Mouse (Mus musculus): ENCODE data around the gene Gpr87. TPM values are rescaled to one million over a fixed set of nuclear protein-coding genes. Genes with fewer than 3 reads are reported as not detected.

Gpr87 gene
- polyA plus RNA-seq, 1 experiment from 2014 or later, result not detected

DNA sequence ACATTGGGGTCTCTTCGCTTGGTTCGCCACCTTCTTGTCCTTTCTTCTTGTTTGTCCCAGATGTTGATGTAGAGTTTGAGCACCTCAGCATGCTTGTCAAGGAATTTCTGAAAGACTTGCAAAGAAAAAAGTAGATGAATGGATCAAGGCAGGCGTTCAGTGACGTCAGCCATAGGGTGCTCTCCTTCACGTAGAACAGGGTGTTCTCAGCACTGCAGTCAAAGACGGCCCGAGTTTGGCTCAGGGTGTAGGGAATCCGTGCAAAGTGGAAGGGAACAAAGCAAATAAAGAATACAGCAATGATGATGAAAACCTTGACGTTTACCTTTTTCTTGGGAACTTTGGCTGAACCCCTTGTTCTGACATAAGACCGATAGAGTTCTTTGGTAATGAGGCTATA lies 22.3 kb upstream of the Gpr87 start:
- no peak overlapping the region for H3K9ac ChIP-seq (ENCODE audit: low read length)
- WGBS, result 94% methylated on average over 10 of the region's 10 CpGs
- no peaks in the 10 kb centered on the region for H3K4me1 ChIP-seq (ENCODE audit: control insufficient read depth, insufficient read depth, low read length)
- H3K27me3 ChIP-seq (ENCODE audit: control insufficient read depth, insufficient read depth, low read length), result no peaks in the 10 kb centered on the region
- H3K36me3 ChIP-seq (ENCODE audit: control insufficient read depth, insufficient read depth, low read length), result no peaks in the 10 kb centered on the region
- no peak for DNase-seq (ENCODE audit: low spot score)
- no peak overlapping the region for H3K4me2 ChIP-seq (ENCODE audit: low read depth)
- no peaks in the 10 kb centered on the region for H3K9me3 ChIP-seq (ENCODE audit: control insufficient read depth, low read length)
- ATAC-seq (ENCODE audit: insufficient read depth, low FRiP score, low TSS enrichment), result no peak
- no peak overlapping the region for H3K27ac ChIP-seq (ENCODE audit: low read depth, low read length)
- H3K4me3 ChIP-seq (ENCODE audit: low read depth, low read length), result no peak overlapping the region

DNA sequence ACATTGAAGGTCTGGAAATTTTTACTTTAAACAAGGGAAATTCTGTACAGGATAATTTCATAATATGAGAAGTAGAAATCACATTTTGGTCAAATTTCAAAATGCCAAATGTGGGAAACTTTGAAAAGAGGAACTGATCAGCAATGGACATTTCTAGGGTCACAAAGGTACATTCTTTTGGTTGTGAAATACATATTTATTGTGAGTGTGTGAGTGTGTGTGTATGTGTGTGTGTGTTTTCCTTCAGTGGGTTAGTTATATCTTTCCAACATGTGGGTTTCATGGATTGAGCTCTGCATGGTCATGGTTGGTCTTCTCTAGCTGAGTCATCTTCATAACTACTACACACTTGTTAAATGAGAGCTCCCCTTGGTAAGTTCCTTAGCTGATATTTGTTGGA lies 17.5 kb upstream of the Gpr87 start:
- Histone ChIP-seq H3K9ac (ENCODE audit: low read length) (no peak overlapping the region), H3K27ac (ENCODE audit: low read depth, low read length) (no peak overlapping the region), H3K4me2 (ENCODE audit: low read depth) (no peak overlapping the region), H3K27me3 (ENCODE audit: control insufficient read depth, insufficient read depth, low read length) (no peaks in the 10 kb centered on the region), H3K36me3 (ENCODE audit: control insufficient read depth, insufficient read depth, low read length) (no peaks in the 10 kb centered on the region), H3K4me1 (ENCODE audit: control insufficient read depth, insufficient read depth, low read length) (no peaks in the 10 kb centered on the region), H3K9me3 (ENCODE audit: control insufficient read depth, low read length) (no peaks in the 10 kb centered on the region), H3K4me3 (ENCODE audit: low read depth, low read length) (no peak overlapping the region)
- ATAC-seq (ENCODE audit: insufficient read depth, low FRiP score, low TSS enrichment) (no peak), DNase-seq (ENCODE audit: low spot score) (no peak)

DNA sequence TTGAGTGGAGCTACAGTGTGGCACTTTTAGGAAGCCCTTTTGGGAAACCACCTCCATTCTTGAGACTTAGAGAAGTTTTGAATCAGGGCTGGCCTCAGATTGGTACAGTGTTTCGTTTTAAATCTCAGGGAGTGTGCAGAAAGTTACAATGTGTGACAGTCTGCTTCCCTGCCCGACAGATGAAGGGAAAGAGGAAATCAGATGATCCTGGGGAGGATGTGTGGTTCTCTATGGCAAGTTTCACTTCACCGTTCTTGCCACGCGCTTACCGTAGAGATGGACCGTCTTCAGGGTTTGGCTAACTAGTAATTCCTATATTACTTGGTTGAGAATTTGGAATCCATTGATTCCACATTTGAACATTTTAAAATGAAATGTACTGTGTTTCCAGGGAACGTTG lies 16.9 kb upstream of the Gpr87 start:
- Histone ChIP-seq H3K9me3 (ENCODE audit: control insufficient read depth, low read length) (no peaks in the 10 kb centered on the region), H3K27me3 (ENCODE audit: control insufficient read depth, insufficient read depth, low read length) (no peaks in the 10 kb centered on the region), H3K36me3 (ENCODE audit: control insufficient read depth, insufficient read depth, low read length) (no peaks in the 10 kb centered on the region), H3K4me1 (ENCODE audit: control insufficient read depth, insufficient read depth, low read length) (no peaks in the 10 kb centered on the region), H3K27ac (ENCODE audit: low read depth, low read length) (no peak overlapping the region), H3K4me3 (ENCODE audit: low read depth, low read length) (no peak overlapping the region), H3K9ac (ENCODE audit: low read length) (no peak overlapping the region), H3K4me2 (ENCODE audit: low read depth) (no peak overlapping the region)
- 91% methylated on average over 8 of the region's 8 CpGs for WGBS
- DNase-seq (ENCODE audit: low spot score) (no peak), ATAC-seq (ENCODE audit: insufficient read depth, low FRiP score, low TSS enrichment) (no peak)

DNA sequence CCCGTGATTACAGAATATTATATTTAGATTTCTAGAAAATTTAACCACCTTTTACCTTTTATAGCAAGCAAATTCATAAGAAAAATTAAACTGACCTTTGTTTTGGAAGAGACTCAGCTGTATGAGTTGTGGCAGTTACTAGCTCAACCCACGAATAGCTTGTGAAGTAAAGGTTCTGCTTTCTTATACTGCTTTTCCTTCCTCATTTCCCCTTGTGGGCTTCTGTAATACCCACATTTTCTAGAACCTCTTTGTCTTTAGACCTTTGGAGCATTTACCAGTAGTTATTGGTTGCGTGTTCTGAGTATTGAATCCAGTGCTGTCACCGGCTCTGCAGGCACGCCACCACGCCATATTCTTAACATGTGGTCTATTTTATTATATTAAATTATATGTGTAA lies 15.8 kb upstream of the Gpr87 start, which contains the start of gene P2ry13:
TSS of gene P2ry13 (minus strand) at position 156 of the 400 bp plus-strand sequence.
- H3K9ac ChIP-seq (ENCODE audit: low read length), result no peak within 1 kb of the TSS
- no peaks in the 10 kb centered on the region for H3K9me3 ChIP-seq (ENCODE audit: control insufficient read depth, low read length)
- H3K27ac ChIP-seq (ENCODE audit: low read depth, low read length), result no peak within 1 kb of the TSS
- H3K4me3 ChIP-seq (ENCODE audit: low read depth, low read length), result no peak within 1 kb of the TSS
- no peaks in the 10 kb centered on the region for H3K36me3 ChIP-seq (ENCODE audit: control insufficient read depth, insufficient read depth, low read length)
- H3K4me2 ChIP-seq (ENCODE audit: low read depth), result no peak within 1 kb of the TSS
- no peak for ATAC-seq (ENCODE audit: insufficient read depth, low FRiP score, low TSS enrichment)
- H3K4me1 ChIP-seq (ENCODE audit: control insufficient read depth, insufficient read depth, low read length), result no peaks in the 10 kb centered on the region
- 90% methylated on average over 6 of the region's 6 CpGs for WGBS
- no peaks in the 10 kb centered on the region for H3K27me3 ChIP-seq (ENCODE audit: control insufficient read depth, insufficient read depth, low read length)
- no peak for DNase-seq (ENCODE audit: low spot score)

DNA sequence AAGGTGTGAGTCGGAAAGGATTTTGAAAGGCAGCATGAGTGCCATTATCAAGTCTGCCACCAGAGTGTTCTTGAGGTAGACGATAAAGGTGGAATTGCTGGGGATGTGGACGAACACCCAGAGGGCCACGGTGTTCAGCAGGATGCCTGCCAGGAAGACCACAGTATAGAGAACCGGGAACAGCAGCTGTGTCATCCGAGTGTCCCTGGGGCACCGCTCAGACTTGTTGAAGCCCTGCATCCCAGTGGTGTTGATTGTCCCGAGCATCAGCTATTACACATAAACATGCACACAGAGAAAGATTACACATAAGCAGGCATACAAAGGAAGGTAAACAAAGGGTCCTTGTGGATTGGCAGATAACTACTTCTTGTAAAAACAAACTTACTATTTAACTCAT lies 15.2 kb upstream of the Gpr87 start:
- H3K27ac ChIP-seq (ENCODE audit: low read depth, low read length), result no peak overlapping the region
- no peaks in the 10 kb centered on the region for H3K9me3 ChIP-seq (ENCODE audit: control insufficient read depth, low read length)
- H3K4me2 ChIP-seq (ENCODE audit: low read depth), result no peak overlapping the region
- no peaks in the 10 kb centered on the region for H3K36me3 ChIP-seq (ENCODE audit: control insufficient read depth, insufficient read depth, low read length)
- no peaks in the 10 kb centered on the region for H3K27me3 ChIP-seq (ENCODE audit: control insufficient read depth, insufficient read depth, low read length)
- H3K4me1 ChIP-seq (ENCODE audit: control insufficient read depth, insufficient read depth, low read length), result no peaks in the 10 kb centered on the region
- no peak overlapping the region for H3K4me3 ChIP-seq (ENCODE audit: low read depth, low read length)
- DNase-seq (ENCODE audit: low spot score) (no peak), ATAC-seq (ENCODE audit: insufficient read depth, low FRiP score, low TSS enrichment) (no peak)
- WGBS, result 82% methylated on average over 8 of the region's 8 CpGs
- no peak overlapping the region for H3K9ac ChIP-seq (ENCODE audit: low read length)

DNA sequence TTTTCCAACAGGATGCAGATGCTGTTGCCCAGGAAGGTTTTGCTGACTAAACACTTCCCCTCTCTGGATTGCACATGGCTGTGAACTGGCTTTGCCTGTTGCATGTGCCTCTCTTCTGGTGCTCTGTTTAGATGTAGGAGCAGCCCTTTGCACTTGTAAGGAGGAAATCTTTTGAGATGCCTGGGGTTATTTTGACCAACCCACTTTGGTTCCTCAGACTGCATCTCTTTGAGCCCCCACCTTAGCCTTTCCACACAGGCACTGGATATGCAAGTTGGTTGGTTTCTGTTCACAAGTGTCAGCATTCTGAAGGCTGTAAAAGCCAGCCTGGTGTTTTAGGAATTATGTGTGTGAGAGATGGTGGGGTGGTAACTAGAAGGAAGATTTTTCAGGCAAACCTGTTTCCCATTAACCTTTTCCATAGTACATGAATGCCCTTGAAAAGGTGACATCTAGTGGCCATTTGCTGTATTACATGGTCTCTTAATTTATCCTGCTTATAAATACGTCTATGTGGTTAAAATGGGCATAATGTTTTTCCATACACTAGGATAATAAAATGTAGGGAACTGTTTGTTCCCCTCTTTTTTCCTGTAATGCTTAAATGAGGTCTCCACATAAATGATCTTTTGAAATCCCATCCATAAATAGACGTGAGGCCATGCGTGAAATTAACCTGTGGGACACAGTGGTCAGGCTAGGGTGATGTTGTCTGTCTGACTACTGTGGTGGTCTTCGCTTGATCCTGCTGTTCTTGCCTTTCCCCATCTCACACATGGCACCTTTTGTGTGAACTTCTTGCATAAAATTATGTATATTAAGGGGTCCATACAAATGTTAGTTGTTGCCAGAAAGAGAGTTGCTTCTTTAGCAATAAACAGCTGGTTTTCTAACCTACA lies 14.0 kb upstream of the Gpr87 start:
- H3K27ac ChIP-seq (ENCODE audit: low read depth, low read length), result no peak overlapping the region
- 66% methylated on average over 4 of the region's 4 CpGs for WGBS
- H3K4me1 ChIP-seq (ENCODE audit: control insufficient read depth, insufficient read depth, low read length), result no peaks in the 10 kb centered on the region
- H3K27me3 ChIP-seq (ENCODE audit: control insufficient read depth, insufficient read depth, low read length), result no peaks in the 10 kb centered on the region
- H3K4me3 ChIP-seq (ENCODE audit: low read depth, low read length), result no peak overlapping the region
- ATAC-seq (ENCODE audit: insufficient read depth, low FRiP score, low TSS enrichment), result peak; percentile 60; the same call in 1 of the 2 replicates
- H3K4me2 ChIP-seq (ENCODE audit: low read depth), result no peak overlapping the region
- H3K36me3 ChIP-seq (ENCODE audit: control insufficient read depth, insufficient read depth, low read length), result no peaks in the 10 kb centered on the region
- H3K9me3 ChIP-seq (ENCODE audit: control insufficient read depth, low read length), result no peaks in the 10 kb centered on the region
- no peak overlapping the region for H3K9ac ChIP-seq (ENCODE audit: low read length)
- no peak for DNase-seq (ENCODE audit: low spot score)

DNA sequence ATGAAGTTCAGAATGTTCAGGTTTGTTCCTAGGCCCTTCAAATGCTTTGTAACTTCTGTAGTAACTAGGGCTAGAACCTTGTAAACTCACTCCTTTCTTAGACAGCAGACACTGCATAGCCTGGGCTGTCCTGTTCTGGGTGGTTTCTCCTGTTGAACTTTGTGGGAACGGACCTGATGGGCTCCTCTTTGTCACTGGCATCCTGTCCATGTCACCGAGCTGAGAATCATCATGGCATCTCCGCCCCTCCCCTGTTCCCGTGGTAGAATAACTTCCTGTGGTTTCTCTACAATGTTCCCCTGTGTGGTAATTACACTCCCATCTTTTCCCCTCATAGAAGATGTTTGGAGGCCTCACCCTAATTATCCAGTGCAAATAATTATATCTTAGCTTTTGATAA lies 11.0 kb upstream of the Gpr87 start:
- Histone ChIP-seq H3K9ac (ENCODE audit: low read length) (no peak overlapping the region), H3K36me3 (ENCODE audit: control insufficient read depth, insufficient read depth, low read length) (no peaks in the 10 kb centered on the region), H3K4me3 (ENCODE audit: low read depth, low read length) (no peak overlapping the region), H3K4me2 (ENCODE audit: low read depth) (no peak overlapping the region), H3K27me3 (ENCODE audit: control insufficient read depth, insufficient read depth, low read length) (no peaks in the 10 kb centered on the region), H3K27ac (ENCODE audit: low read depth, low read length) (no peak overlapping the region), H3K9me3 (ENCODE audit: control insufficient read depth, low read length) (no peaks in the 10 kb centered on the region), H3K4me1 (ENCODE audit: control insufficient read depth, insufficient read depth, low read length) (no peaks in the 10 kb centered on the region)
- ATAC-seq (ENCODE audit: insufficient read depth, low FRiP score, low TSS enrichment) (no peak), DNase-seq (ENCODE audit: low spot score) (no peak)
- WGBS, result 86% methylated on average over 4 of the region's 4 CpGs

DNA sequence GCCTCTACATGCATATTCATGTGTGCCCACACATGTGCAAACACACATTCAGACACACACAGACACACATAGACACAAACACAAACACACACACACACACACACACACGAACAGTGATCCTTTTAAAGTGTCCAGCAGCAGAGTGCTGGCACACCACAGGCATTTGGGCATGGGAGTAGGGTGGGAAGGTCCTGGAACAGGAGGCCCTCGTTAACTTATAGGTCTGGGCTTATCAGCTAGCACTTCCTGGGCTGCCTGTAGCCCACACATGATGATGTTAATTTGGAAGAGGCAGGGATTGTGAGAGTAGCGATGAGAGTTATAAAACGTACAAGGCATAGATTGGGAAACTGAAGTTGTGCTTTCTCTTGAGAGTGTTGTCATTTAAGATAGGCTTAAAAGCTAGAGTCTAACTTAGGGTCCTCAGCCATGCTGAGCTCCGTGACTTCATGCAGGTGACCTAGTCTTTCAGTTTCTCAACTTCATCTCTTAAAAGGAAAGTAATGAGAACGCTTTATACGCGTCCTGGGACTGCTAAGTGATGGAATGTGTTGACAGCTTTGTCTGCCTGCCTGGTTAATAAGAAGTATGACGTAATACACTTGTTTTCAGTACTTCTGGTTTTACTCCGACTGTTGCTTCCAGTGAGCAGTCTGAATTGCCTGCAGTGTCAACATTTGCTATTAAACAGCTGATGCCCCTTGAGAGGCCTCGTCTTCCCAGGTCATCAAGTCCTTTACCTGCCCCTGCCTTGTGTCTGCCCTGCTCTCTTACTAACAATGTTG lies 10.0 kb upstream of the Gpr87 start:
- Histone ChIP-seq H3K9me3 (ENCODE audit: control insufficient read depth, low read length) (no peaks in the 10 kb centered on the region), H3K27me3 (ENCODE audit: control insufficient read depth, insufficient read depth, low read length) (no peaks in the 10 kb centered on the region), H3K4me1 (ENCODE audit: control insufficient read depth, insufficient read depth, low read length) (no peaks in the 10 kb centered on the region), H3K4me3 (ENCODE audit: low read depth, low read length) (no peak overlapping the region), H3K4me2 (ENCODE audit: low read depth) (no peak overlapping the region), H3K36me3 (ENCODE audit: control insufficient read depth, insufficient read depth, low read length) (no peaks in the 10 kb centered on the region), H3K27ac (ENCODE audit: low read depth, low read length) (no peak overlapping the region), H3K9ac (ENCODE audit: low read length) (no peak overlapping the region)
- WGBS, result 88% methylated on average over 11 of the region's 11 CpGs
- no peak for ATAC-seq (ENCODE audit: insufficient read depth, low FRiP score, low TSS enrichment)
- DNase-seq (ENCODE audit: low spot score), result no peak

Measured in neural tube, embryonic 11.5 days (tissue).